Mouse (Mus musculus): ENCODE results near the gene Gm20388.

GRCm38 (mm10) chr8:123292281-123292680 lies 3381.6 kb downstream of the Gm20388 start:
- TF ChIP-seq CTCF (IDR thresholded peaks at IDR 0.05; ENCODE audit: borderline replicate concordance, insufficient read depth, low read depth, low read length), result no peak
- TF ChIP-seq POLR2A (IDR thresholded peaks at IDR 0.05; ENCODE audit: borderline replicate concordance, insufficient read depth, low read length), result no peak
